Mouse (Mus musculus) bone marrow, adult 2 months (tissue): ENCODE results near the gene Olfr1028. TPM values are rescaled to one million over a fixed set of nuclear protein-coding genes. Genes with fewer than 3 reads are reported as not detected.

Experiments used
- H3K27ac ChIP-seq: fragments of 200-500 bp; 2 replicates; pipeline ENCODE4 v1.5.1; 2012; ENCODE audit warnings: low read depth, mild to moderate bottlenecking, control low read depth, inconsistent platforms, low read length; ENCODE audit not compliant: control insufficient read depth, poor library complexity, insufficient read depth
- H3K4me1 ChIP-seq: fragments of 200-500 bp; 2 replicates; pipeline ENCODE4 v1.6.1; 2011; ENCODE audit warnings: low read length; ENCODE audit not compliant: control insufficient read depth, insufficient read depth
- H3K4me3 ChIP-seq: fragments of 200-500 bp; replicated peaks from 2 replicates; pipeline ENCODE3; 2011; ENCODE audit warnings: mild to moderate bottlenecking, low read depth, low read length, control low read depth; ENCODE audit not compliant: control insufficient read depth
- CTCF ChIP-seq: fragments of 200-500 bp; IDR thresholded peaks from 2 replicates; pipeline ENCODE4 v1.5.1; 2011; ENCODE audit warnings: low read length, control low read depth; ENCODE audit not compliant: control insufficient read depth, insufficient read depth
- POLR2A ChIP-seq: fragments of 200-500 bp; IDR thresholded peaks from 2 replicates; pipeline ENCODE4 v1.6.1; 2011; ENCODE audit warnings: low read depth, mild to moderate bottlenecking, control low read depth, low read length, borderline replicate concordance; ENCODE audit not compliant: control insufficient read depth
- WGBS: fragments of 180-500 bp; shearing (Covaris S2); methylation state at CpG from one replicate; pipeline ENCODE4 v1.1.7; 2018; 5-methylcytosine and 5-hydroxymethylcytosine counted together
- polyA plus RNA-seq: library from polyadenylated mRNA; stranded (reverse); fragments of >200 nt; gene quantifications from 2 replicates; pipeline ENCODE4 v1.2.4, GENCODE M21; 2011; ENCODE audit warnings: low replicate concordance; ENCODE audit not compliant: missing spikeins, insufficient read depth, insufficient read length

Gene Olfr1028
- not detected in 2 replicates for polyA plus RNA-seq

GRCm38 (mm10) chr2:85950137-85950536 lies at the start of gene Olfr1028:
Olfr1028 (plus strand) TSS chr2:85950437.
- Histone ChIP-seq H3K4me3 (no peak within 1 kb of the TSS), H3K4me1 (no peaks in the 10 kb centered on the region), H3K27ac (no peak within 1 kb of the TSS)
- 58% methylated on average over 1 of the region's 1 CpGs for WGBS
- TF ChIP-seq POLR2A (no peak), CTCF (no peak)

DNA sequence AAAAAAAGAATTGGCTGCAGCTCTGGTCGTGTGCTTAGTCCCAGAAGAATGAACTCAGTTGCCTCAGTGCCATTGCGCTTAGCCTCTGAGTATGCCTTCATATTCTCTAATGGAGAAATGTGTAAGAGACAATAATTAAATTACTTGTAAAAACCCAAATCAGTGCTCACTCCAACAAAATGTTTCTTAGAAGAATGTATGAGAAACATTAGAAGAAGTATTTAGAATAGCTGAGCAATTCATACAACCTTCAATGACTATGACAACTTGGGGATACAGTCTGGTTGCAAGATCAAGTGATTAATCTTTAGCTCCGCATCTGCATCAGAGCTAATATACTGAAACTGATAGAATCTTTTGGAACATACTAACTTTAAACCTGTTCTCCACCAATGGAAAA lies 45.3 kb upstream of the Olfr1028 start, which contains the start of gene Olfr1024:
Gene Olfr1024 (minus strand): TSS at position 101 of the 400 bp plus-strand sequence.
- 81% methylated on average over 3 of the region's 3 CpGs for WGBS
- TF ChIP-seq CTCF = no peak
- TF ChIP-seq POLR2A = no peak
- Histone ChIP-seq H3K4me3 (no peak within 1 kb of the TSS), H3K27ac (no peak within 1 kb of the TSS), H3K4me1 (no peaks in the 10 kb centered on the region)

DNA sequence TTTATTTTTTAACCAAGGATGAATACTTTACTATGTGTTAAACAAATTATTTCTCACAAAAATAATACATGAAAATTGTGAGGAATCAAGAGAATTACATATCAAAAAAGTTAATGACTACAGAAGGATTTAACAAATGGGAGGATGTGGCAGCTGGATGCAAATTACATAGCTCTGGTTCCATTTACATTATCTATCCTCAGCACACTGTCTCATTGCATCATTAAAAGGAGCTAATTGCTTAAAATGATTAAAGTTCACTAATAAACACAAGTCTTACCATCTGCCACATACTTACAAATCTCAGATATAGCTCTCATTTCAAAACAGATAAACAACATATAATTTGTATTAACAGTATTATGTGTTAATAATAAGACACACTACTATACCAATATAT lies 37.0 kb upstream of the Olfr1028 start:
- Histone ChIP-seq H3K4me3 (no peak overlapping the region), H3K4me1 (no peaks in the 10 kb centered on the region), H3K27ac (no peak overlapping the region)
- TF ChIP-seq POLR2A = no peak
- no peak for TF ChIP-seq CTCF

- H3K4me3 ChIP-seq = no peak within 1 kb of the TSS
- H3K27ac ChIP-seq = no peak within 1 kb of the TSS
- WGBS = 35% methylated on average over 1 of the region's 1 CpGs
- no peaks in the 10 kb centered on the region for H3K4me1 ChIP-seq
- no peak for TF ChIP-seq POLR2A
- no peak for TF ChIP-seq CTCF
These were observed 35.3 kb upstream of the Olfr1028 start, which contains the start of gene Olfr1025-ps1 for GRCm38 (mm10) chr2:85914893-85915292. Olfr1025-ps1 (plus strand) TSS chr2:85915193.

DNA sequence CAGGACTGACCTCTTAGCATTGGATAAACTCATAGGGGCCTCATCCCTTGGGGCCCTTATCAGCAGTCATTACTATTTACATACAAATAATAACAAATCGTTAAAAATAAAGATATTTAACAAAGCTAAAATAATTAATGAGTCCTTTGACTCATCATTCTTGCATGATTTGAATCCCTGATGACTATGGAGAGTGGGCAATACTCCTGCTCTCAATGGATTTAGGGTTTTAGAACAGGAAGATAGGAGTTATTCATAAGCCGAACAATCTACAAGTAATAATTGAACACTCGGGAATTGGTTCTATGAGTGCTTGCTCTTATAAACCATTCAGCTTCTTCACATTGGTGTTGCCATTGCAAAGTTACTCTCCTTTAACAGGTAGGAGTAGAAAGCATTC lies 29.0 kb upstream of the Olfr1028 start, which contains the start of gene Olfr1026:
Gene Olfr1026 (plus strand): TSS at position 301 of the 400 bp plus-strand sequence.
- no peak for TF ChIP-seq POLR2A
- TF ChIP-seq CTCF = no peak
- no peak within 1 kb of the TSS for H3K4me3 ChIP-seq
- H3K4me1 ChIP-seq = no peaks in the 10 kb centered on the region
- 82% methylated on average over 3 of the region's 3 CpGs for WGBS
- no peak within 1 kb of the TSS for H3K27ac ChIP-seq

DNA sequence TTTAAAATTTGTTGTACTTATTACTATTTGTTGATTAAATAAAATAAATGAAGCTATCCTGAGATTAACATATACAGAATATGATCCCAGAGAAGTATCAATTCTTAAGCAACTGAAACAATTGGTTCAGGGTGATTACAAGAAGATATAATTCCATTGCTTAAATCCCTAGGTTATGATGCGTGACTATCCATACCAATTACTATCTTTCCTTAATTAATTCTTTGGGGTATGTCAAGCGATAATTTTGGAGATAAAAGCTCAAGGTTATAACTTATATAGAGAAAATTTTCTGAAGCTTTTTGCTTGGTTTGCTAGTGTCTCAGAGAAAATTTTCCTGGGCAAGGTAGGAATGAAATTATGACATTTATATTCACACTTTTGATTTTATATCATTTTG lies 23.4 kb downstream of the Olfr1028 start, which contains the start of gene Olfr1029:
Gene Olfr1029 (plus strand): TSS at position 301 of the 400 bp plus-strand sequence.
- 77% methylated on average over 2 of the region's 2 CpGs for WGBS
- no peak within 1 kb of the TSS for H3K4me3 ChIP-seq
- no peaks in the 10 kb centered on the region for H3K4me1 ChIP-seq
- H3K27ac ChIP-seq = no peak within 1 kb of the TSS
- no peak for TF ChIP-seq POLR2A
- TF ChIP-seq CTCF = no peak

GRCm38 (mm10) chr2:85978976-85979375 lies 28.7 kb downstream of the Olfr1028 start, which contains the start of gene Olfr1030:
Olfr1030 (plus strand) TSS chr2:85979276.
- WGBS = 60% methylated on average over 1 of the region's 1 CpGs
- TF ChIP-seq CTCF (no peak), POLR2A (no peak)
- Histone ChIP-seq H3K4me3 (no peak within 1 kb of the TSS), H3K4me1 (no peaks in the 10 kb centered on the region), H3K27ac (no peak within 1 kb of the TSS)

DNA sequence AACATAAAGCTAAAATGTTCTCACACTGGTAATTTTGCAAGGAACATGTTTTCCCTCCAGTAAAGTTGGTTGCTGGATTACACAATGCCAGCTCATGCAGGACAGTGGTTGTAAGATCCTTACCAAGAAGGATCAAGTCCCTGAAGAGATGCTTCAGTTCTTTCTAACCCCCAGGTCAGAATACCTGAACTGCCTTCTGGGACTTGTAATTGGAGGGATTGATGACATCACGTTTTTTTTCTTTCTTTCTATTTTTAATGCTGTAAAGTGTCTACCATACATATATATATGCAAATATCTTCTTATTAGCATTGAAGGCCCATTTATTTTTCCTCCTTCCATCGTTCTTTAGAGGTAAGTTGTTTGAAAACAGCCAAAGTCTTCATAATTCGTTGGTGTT lies 39.8 kb downstream of the Olfr1028 start, which contains the start of gene Olfr1031:
Gene Olfr1031 (plus strand): TSS at position 301 of the 400 bp plus-strand sequence.
- TF ChIP-seq POLR2A (no peak), CTCF (no peak)
- Histone ChIP-seq H3K4me3 (no peak within 1 kb of the TSS), H3K4me1 (no peaks in the 10 kb centered on the region), H3K27ac (no peak within 1 kb of the TSS)
- WGBS = 45% methylated on average over 3 of the region's 3 CpGs

Other genes with a start within 250 kb of the Olfr1028 start
- gene Olfr1009, start 235.0 kb upstream of the Olfr1028 start, polyA plus RNA-seq = not detected in 2 replicates
- gene Olfr1012, start 187.7 kb upstream of the Olfr1028 start, polyA plus RNA-seq = not detected in 2 replicates
- not detected in 2 replicates for gene Olfr1013, start 183.3 kb upstream of the Olfr1028 start, polyA plus RNA-seq
- gene Olfr1014, start 177.7 kb upstream of the Olfr1028 start, polyA plus RNA-seq = 0.52 TPM in 1 of 2 replicates, not detected in the other
- gene Olfr1015, start 168.4 kb upstream of the Olfr1028 start, polyA plus RNA-seq = not detected in 2 replicates
- not detected in 2 replicates for gene Olfr1016, start 147.9 kb upstream of the Olfr1028 start, polyA plus RNA-seq
- not detected in 2 replicates for gene Olfr1018, start 132.0 kb upstream of the Olfr1028 start, polyA plus RNA-seq
- gene Olfr1019, start 105.0 kb upstream of the Olfr1028 start, polyA plus RNA-seq = not detected in 2 replicates
- gene Olfr1020, start 103.4 kb upstream of the Olfr1028 start, polyA plus RNA-seq = not detected in 2 replicates
- gene Olfr1022, start 81.8 kb upstream of the Olfr1028 start, polyA plus RNA-seq = not detected in 2 replicates
- not detected in 2 replicates for gene Olfr1023, start 64.8 kb upstream of the Olfr1028 start, polyA plus RNA-seq
- gene Olfr1024, start 45.4 kb upstream of the Olfr1028 start, polyA plus RNA-seq = not detected in 2 replicates
- not detected in 2 replicates for gene Olfr1025-ps1, start 35.2 kb upstream of the Olfr1028 start, polyA plus RNA-seq
- gene Olfr1026, start 28.9 kb upstream of the Olfr1028 start, polyA plus RNA-seq = not detected in 2 replicates
- not detected in 2 replicates for gene Olfr1029, start 23.5 kb downstream of the Olfr1028 start, polyA plus RNA-seq
- gene Olfr1030, start 28.8 kb downstream of the Olfr1028 start, polyA plus RNA-seq = 0.65 TPM in 1 of 2 replicates, not detected in the other
- gene Olfr1031, start 39.9 kb downstream of the Olfr1028 start, polyA plus RNA-seq = not detected in 2 replicates
- not detected in 2 replicates for gene Olfr1032, start 55.1 kb downstream of the Olfr1028 start, polyA plus RNA-seq
- gene Olfr1033, start 70.2 kb downstream of the Olfr1028 start, polyA plus RNA-seq = not detected in 2 replicates
- gene Olfr1034, start 95.4 kb downstream of the Olfr1028 start, polyA plus RNA-seq = not detected in 2 replicates
- gene Olfr1036, start 123.6 kb downstream of the Olfr1028 start, polyA plus RNA-seq = not detected in 2 replicates
- not detected in 2 replicates for gene Olfr1037, start 136.9 kb downstream of the Olfr1028 start, polyA plus RNA-seq
- not detected in 2 replicates for gene Olfr1039, start 185.5 kb downstream of the Olfr1028 start, polyA plus RNA-seq
- not detected in 2 replicates for gene Olfr1040, start 196.3 kb downstream of the Olfr1028 start, polyA plus RNA-seq
- not detected in 2 replicates for gene Olfr1042, start 211.4 kb downstream of the Olfr1028 start, polyA plus RNA-seq
- not detected in 2 replicates for gene Olfr1043, start 217.1 kb downstream of the Olfr1028 start, polyA plus RNA-seq
- not detected in 2 replicates for gene Olfr1044, start 227.4 kb downstream of the Olfr1028 start, polyA plus RNA-seq
- not detected in 2 replicates for gene Olfr52, start 235.2 kb downstream of the Olfr1028 start, polyA plus RNA-seq